Mouse (Mus musculus) limb, embryonic 11.5 days (tissue): ENCODE data around the gene Sf3a1. TPM values are rescaled to one million over a fixed set of nuclear protein-coding genes. Genes with fewer than 3 reads are reported as not detected.
A peak's percentile ranks its signal among the peaks of the same experiment; 100 is the strongest.

Source experiments
- ATAC-seq: fragments of 200-750 bp; cut with Nextera tagmentation; 2 replicates; pipeline ENCODE4 v1.8.0; 2017; ENCODE audit warnings: low read depth; ENCODE audit not compliant: insufficient number of reproducible peaks, low FRiP score, low TSS enrichment
- DNase-seq: peaks from one replicate; pipeline ENCODE4 v3.0.0-alpha.2; 2015; ENCODE audit warnings: low spot score
- H3K27ac ChIP-seq: fragments of 300-500 bp; sonication (generic); replicated peaks from 2 replicates; pipeline ENCODE4 v1.5.1; 2014; ENCODE audit warnings: low read depth, mild to moderate bottlenecking, low read length
- H3K27me3 ChIP-seq: fragments of 300-500 bp; sonication (generic); 2 replicates; pipeline ENCODE4 v1.6.1; 2014; ENCODE audit warnings: mild to moderate bottlenecking, low read length, mixed read lengths; ENCODE audit not compliant: control insufficient read depth, insufficient read depth
- H3K36me3 ChIP-seq: fragments of 300-500 bp; sonication (generic); 2 replicates; pipeline ENCODE4 v1.6.1; 2014; ENCODE audit warnings: mild to moderate bottlenecking, low read length, moderate library complexity, mixed read lengths; ENCODE audit not compliant: control insufficient read depth, insufficient read depth
- H3K4me1 ChIP-seq: fragments of 300-500 bp; sonication (generic); 2 replicates; pipeline ENCODE4 v1.6.1; 2014; ENCODE audit warnings: low read length, mixed read lengths; ENCODE audit not compliant: control insufficient read depth, insufficient read depth
- H3K4me2 ChIP-seq: fragments of 300-500 bp; sonication (generic); 2 replicates; pipeline ENCODE4 v1.6.1; 2014; ENCODE audit warnings: low read depth, mild to moderate bottlenecking, moderate library complexity; ENCODE audit not compliant: severe bottlenecking
- H3K4me3 ChIP-seq: fragments of 300-500 bp; sonication (generic); 2 replicates; pipeline ENCODE4 v1.5.1; 2014; ENCODE audit warnings: low read depth, low read length
- H3K9ac ChIP-seq: fragments of 300-500 bp; sonication (generic); 2 replicates; pipeline ENCODE4 v1.6.1; 2014; ENCODE audit warnings: mild to moderate bottlenecking, low read length
- H3K9me3 ChIP-seq: fragments of 300-500 bp; sonication (generic); 2 replicates; pipeline ENCODE4 v1.6.1; 2016; ENCODE audit warnings: low read length; ENCODE audit not compliant: control insufficient read depth
- WGBS: fragments of 180-500 bp; shearing (Covaris S2); extraction: QIAGEN DNeasy Blood & Tissue Kit; methylation state at CpG from one replicate; pipeline ENCODE4 v1.1.7; 2014; 5-methylcytosine and 5-hydroxymethylcytosine counted together
- polyA plus RNA-seq: library from polyadenylated mRNA; unstranded; fragments of >200 nt; fragmentation: Nextera tagmentation; extraction: Ambion mirVana; gene quantifications from 2 replicates; pipeline ENCODE4 v1.2.1, GENCODE M21; 2014

Gene Sf3a1
- polyA plus RNA-seq, 1 experiment from 2014 or later: 98.3 TPM

DNA sequence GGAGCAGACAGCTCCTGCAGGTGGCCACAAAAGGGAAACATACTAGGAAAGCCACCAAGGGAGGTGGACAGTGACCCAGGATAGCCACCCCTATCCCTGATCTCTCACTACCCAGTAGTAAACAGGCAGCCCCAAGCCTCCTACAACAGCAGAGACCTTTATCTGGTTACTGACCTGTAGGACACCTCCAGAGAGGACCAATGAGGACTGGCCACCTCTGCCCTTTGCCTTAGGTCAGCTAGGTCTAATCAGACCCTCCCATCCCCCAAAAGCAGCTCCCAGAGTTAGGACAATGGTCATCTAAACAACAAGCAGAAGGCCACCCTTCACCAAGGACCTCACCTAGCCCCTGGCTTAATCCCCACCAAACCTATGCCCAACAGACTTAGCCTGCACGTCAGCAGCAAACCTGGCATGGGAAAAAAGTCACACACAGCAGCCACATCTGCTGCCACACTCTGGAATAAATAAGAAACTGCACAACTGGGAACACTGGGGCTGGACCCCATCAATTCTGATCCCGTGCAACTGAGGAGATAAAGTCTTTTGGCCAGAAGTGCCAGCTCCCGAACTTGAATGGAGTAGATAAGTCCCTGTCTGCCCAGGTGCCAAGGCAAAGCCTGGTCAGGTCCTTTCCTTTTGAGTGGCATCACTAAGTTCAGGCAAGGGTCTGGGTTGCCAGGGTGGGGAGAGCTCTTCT lies 42.6 kb upstream of the Sf3a1 start:
- Histone ChIP-seq H3K9ac (no peak overlapping the region), H3K27ac (no peak overlapping the region), H3K36me3 (no peaks in the 10 kb centered on the region), H3K4me1 (no peaks in the 10 kb centered on the region), H3K4me3 (peak overlapping the region; percentile 59), H3K4me2 (peak overlapping the region; percentile 80), H3K9me3 (no peaks in the 10 kb centered on the region), H3K27me3 (0 out of 2 replicates have a peak, but pooled peaks cover 4% of the 10 kb centered on the region)
- ATAC-seq (no peak), DNase-seq (peak; percentile 34)
- WGBS: 34% methylated on average over 3 of the region's 3 CpGs

DNA sequence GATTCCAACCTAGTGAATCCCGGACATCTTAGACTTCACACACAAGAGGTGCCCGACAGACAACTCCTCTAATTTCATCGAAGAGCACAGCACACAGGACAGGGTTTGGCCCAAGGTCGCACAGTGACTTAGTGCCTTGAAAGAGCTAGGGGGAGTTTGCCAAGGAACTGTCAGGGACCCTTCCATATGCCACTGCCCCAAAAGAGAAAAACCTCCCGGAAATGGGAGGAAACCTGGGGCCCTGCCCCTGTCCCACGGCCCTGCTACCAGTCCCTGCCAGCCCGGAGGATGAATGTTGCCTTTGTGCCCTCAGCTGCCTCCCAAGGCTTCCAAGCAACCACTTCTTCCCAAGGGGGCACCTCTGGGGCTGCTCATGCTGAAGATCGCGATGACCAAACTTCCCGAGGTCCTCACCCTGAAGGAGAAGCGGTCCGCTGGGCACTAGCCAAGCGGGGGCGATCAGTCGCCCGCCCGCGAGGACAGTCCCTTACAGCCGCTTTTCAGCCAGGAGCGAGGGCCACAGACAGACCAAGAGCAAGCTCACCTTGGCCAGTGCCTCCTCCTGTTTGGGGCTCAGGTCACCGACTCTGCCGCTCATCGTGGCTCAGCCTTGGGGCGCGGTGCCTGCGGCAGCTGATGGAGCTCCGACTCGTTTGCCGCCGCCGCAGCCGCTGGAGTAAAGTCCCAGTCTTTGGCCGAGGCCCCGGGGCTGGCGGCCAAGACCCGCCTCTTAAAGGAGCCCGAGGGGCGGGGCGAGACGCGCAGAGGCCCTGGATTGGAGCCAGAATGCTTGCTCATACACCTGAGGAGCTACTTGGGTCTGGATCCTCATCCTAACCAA lies 41.8 kb upstream of the Sf3a1 start:
- 3% methylated on average over 41 of the region's 41 CpGs for WGBS
- peak; percentile 56; the same call in 1 of the 2 replicates for ATAC-seq

DNA sequence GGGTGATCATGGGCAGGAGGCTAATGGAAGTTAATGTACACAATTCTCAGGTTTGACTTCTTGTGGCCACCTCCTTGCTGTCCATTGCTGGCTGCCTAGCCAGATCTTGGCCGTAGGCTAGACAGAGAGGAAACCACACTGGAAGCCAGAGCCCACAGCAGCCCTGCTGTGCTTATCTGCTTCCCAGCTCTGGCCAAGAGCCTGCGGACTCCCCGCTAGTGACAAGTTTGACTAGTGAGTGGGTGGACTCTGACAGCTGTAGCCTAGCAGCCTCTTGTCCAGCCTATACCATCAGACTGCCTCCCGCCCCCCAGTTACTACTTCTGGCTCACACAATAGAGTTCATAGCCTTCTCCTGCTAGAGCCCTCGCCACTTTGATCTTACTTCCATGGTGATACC lies 40.5 kb upstream of the Sf3a1 start:
- DNase-seq (no peak), ATAC-seq (no peak)
- Histone ChIP-seq H3K9ac (no peak overlapping the region), H3K27ac (no peak overlapping the region), H3K36me3 (no peaks in the 10 kb centered on the region), H3K4me1 (no peaks in the 10 kb centered on the region), H3K4me3 (no peak overlapping the region), H3K9me3 (no peaks in the 10 kb centered on the region), H3K27me3 (0 out of 2 replicates have a peak, but pooled peaks cover 4% of the 10 kb centered on the region), H3K4me2 (no peak overlapping the region)
- WGBS: 81% methylated on average over 5 of the region's 5 CpGs

More for the DNA sequence above, 41.8 kb upstream of the Sf3a1 start:
- H3K9ac ChIP-seq: peak overlapping the region; percentile 60
- no peak overlapping the region for H3K27ac ChIP-seq
- H3K36me3 ChIP-seq: no peaks in the 10 kb centered on the region
- H3K27me3 ChIP-seq: 0 out of 2 replicates have a peak, but pooled peaks cover 4% of the 10 kb centered on the region
- DNase-seq: peak; percentile 79
- peak overlapping the region; percentile 80 for H3K4me2 ChIP-seq
- H3K9me3 ChIP-seq: no peaks in the 10 kb centered on the region
- H3K4me3 ChIP-seq: peak overlapping the region; percentile 59
- H3K4me1 ChIP-seq: no peaks in the 10 kb centered on the region

DNA sequence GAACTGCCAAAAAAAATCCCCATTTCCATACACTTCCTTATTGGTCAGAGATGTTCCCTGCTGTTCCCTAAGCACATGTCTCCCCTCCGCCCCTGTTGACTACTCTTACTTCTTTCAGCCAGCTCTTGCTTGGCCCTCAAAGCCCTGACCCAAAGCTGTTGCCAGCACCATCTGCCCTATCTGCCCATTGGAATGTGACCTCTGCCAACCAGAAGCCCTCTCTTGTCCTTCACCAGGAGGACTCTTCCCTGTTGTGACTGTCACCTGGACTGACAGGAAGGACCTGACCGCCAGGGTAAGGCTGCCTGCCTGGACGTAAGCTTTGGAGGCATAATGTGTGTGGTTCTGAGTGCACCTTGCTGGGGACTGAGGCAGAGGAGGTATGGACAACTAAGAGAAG lies 38.5 kb upstream of the Sf3a1 start:
- H3K27ac ChIP-seq: no peak overlapping the region
- 75% methylated on average over 3 of the region's 3 CpGs for WGBS
- no peak for ATAC-seq

DNA sequence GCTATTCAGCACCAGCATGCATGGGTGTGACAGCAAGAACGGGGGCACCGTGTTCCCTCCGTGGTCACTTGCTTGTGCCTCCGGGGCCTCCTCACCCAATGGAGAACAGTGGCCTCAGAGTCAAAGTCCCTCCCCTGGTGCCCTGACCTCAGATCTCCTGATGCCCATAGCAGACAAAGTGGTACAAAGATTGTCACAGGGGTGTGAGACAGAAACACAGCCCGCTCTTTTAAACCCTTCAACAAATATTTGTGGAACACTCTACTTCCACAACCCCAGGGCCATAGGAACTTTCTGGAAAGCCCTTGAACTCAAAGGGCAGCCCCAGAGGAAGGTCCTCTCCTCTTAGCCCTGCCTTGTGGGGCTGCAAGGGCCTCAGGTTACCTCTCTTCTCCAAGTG lies 37.9 kb upstream of the Sf3a1 start:
- WGBS: 84% methylated on average over 5 of the region's 5 CpGs
- ATAC-seq: no peak

More for the DNA sequence above, 38.5 kb upstream of the Sf3a1 start:
- no peak for DNase-seq
- no peak overlapping the region for H3K4me2 ChIP-seq
- H3K4me1 ChIP-seq: no peaks in the 10 kb centered on the region
- no peak overlapping the region for H3K9ac ChIP-seq
- H3K36me3 ChIP-seq: no peaks in the 10 kb centered on the region
- no peaks in the 10 kb centered on the region for H3K9me3 ChIP-seq
- no peak overlapping the region for H3K4me3 ChIP-seq
- 0 out of 2 replicates have a peak, but pooled peaks cover 4% of the 10 kb centered on the region for H3K27me3 ChIP-seq

DNA sequence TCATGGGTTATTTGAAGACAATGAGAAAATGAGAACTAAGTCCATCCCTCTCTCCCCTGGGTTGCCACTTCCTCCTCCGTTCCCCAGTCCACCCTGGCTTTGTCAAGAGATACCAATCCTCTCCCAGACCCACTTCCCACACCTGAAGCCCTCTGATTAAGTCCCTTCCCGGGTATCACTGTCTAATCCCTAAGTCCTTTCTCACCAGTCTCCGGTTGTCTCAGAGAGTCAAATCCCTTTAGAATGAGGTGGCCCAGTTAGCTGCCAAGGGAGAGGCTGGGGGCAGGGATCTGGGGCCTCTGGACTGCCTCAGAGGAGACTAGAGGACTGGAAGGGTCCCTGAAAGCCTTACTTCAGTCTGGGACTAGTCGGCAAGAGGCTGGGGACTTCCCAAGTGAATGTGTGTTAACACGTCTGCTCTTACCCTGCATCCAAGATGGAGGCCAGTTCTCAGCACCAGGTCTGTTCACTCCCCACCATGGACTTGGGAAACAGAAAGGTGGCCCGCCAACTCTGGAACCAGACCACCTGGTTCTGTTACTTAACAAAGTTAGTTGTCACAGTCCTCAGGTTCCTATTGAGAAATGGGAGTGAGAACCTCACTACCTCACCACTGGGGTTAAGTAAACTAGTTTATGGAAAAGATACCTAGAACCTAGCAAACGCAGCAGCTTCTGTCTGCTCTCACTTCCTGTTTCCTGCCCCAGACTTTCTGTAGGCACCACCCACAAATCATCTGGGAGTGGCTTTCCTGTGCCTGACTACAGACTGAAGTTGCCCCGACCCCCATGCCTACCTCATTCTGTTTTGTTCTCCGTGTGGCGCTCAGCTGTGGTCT lies 37.2 kb upstream of the Sf3a1 start, which contains the start of gene Sec14l2:
Gene Sec14l2 (minus strand): TSS at position 674 of the 838 bp plus-strand sequence.
- no peaks in the 10 kb centered on the region for H3K4me1 ChIP-seq
- 83% methylated on average over 10 of the region's 10 CpGs for WGBS
- no peak within 1 kb of the TSS for H3K4me2 ChIP-seq
- H3K9ac ChIP-seq: no peak within 1 kb of the TSS
- no peaks in the 10 kb centered on the region for H3K9me3 ChIP-seq
- H3K4me3 ChIP-seq: no peak within 1 kb of the TSS
- 0 out of 2 replicates have a peak, but pooled peaks cover 2% of the 10 kb centered on the region for H3K27me3 ChIP-seq
- no peak for ATAC-seq
- H3K36me3 ChIP-seq: no peaks in the 10 kb centered on the region
- no peak within 1 kb of the TSS for H3K27ac ChIP-seq
- no peak for DNase-seq

More for the DNA sequence above, 37.9 kb upstream of the Sf3a1 start:
- no peaks in the 10 kb centered on the region for H3K4me1 ChIP-seq
- H3K9me3 ChIP-seq: no peaks in the 10 kb centered on the region
- H3K4me3 ChIP-seq: no peak overlapping the region
- 0 out of 2 replicates have a peak, but pooled peaks cover 4% of the 10 kb centered on the region for H3K27me3 ChIP-seq
- H3K4me2 ChIP-seq: no peak overlapping the region
- no peak overlapping the region for H3K9ac ChIP-seq
- no peak overlapping the region for H3K27ac ChIP-seq
- H3K36me3 ChIP-seq: no peaks in the 10 kb centered on the region
- no peak for DNase-seq

DNA sequence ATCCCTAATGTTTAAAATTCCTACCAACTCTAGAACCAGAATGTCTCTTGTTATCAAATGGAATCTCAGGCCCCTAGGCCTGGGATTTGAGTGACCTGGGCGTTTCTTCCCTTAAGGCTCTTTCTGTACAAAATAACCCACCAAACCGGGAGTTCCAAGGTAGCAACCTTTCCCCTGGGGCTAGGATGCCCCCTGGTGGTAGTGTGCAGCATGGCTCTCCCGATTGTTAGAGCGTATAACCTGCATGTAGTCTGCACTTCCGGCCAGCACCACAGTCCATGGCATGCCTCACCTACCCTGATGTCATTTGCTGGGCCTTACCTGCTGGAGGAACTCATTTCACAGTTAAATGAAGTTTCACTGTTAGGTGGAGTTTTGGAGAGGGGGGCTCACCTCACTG lies 36.2 kb upstream of the Sf3a1 start:
- WGBS: 60% methylated on average over 5 of the region's 5 CpGs

DNA sequence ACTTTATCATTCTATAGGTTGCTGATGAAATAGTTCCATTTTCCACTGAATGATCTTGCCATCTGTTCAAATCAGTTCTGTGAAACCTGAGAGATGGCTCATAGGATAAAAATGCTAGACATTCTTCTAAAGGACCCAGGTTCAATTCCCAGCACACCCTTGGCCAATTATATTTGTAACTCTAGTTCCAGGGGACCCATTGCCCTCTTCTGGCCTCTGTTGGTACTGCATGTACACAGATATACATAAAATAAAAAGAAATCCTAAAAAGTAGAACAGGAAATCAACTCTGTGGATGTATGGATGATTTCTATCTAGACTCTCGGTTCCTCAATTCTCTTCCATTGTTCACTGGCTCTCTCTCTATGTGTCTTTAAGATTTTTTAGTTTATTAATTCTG lies 33.1 kb upstream of the Sf3a1 start:
- Histone ChIP-seq H3K4me1 (no peaks in the 10 kb centered on the region), H3K4me2 (no peak overlapping the region), H3K4me3 (no peak overlapping the region), H3K27ac (no peak overlapping the region), H3K9ac (no peak overlapping the region), H3K27me3 (no peaks in the 10 kb centered on the region), H3K9me3 (no peaks in the 10 kb centered on the region), H3K36me3 (no peaks in the 10 kb centered on the region)
- DNase-seq (no peak), ATAC-seq (no peak)
- 98% methylated on average over 1 of the region's 1 CpGs for WGBS

More for the DNA sequence above, 36.2 kb upstream of the Sf3a1 start:
- no peak overlapping the region for H3K27ac ChIP-seq
- H3K36me3 ChIP-seq: no peaks in the 10 kb centered on the region
- no peaks in the 10 kb centered on the region for H3K4me1 ChIP-seq
- no peaks in the 10 kb centered on the region for H3K9me3 ChIP-seq
- no peaks in the 10 kb centered on the region for H3K27me3 ChIP-seq
- H3K4me2 ChIP-seq: no peak overlapping the region
- no peak overlapping the region for H3K9ac ChIP-seq
- H3K4me3 ChIP-seq: no peak overlapping the region
- DNase-seq (peak; percentile 46), ATAC-seq (no peak)
